Mouse (Mus musculus) adipose tissue, adult 10 weeks (tissue): Measurements from ENCODE around the gene Ccdc103. TPM values are rescaled to one million over a fixed set of nuclear protein-coding genes. Genes with fewer than 3 reads are reported as not detected.

ENCODE experiments used
- polyA plus RNA-seq: library from polyadenylated mRNA; stranded (reverse); fragments of 350-450 nt; fragmentation: Illumina TruSeq; extraction: RNeasy Lipid Tissue Mini Kit (QIAGEN cat#74804); gene quantifications from one replicate; pipeline ENCODE4 v1.2.3, GENCODE M21; 2014; ENCODE audit warnings: low read depth, low replicate concordance

Gene Ccdc103
- 2.4 TPM for polyA plus RNA-seq

GRCm38 (mm10) chr11:102880585-102881313, at the start of gene Ccdc103, which contains the start of gene Eftud2:
TSS of gene Ccdc103 (plus strand) at chr11:102881204.
TSS of gene Eftud2 (minus strand) at chr11:102880985.

GRCm38 (mm10) chr11:102835549-102835948, 45.5 kb upstream of the Ccdc103 start, which contains the start of gene Higd1b:
TSS of gene Higd1b (plus strand) at chr11:102835849.

GRCm38 (mm10) chr11:102884616-102885219, 3.7 kb downstream of the Ccdc103 start, which contains the start of gene Fam187a:
TSS of gene Fam187a (plus strand) at chr11:102885169.

GRCm38 (mm10) chr11:102900763-102901162, 19.8 kb downstream of the Ccdc103 start, which contains the start of gene Gfap:
TSS of gene Gfap (minus strand) at chr11:102900912.

GRCm38 (mm10) chr11:102924557-102925350, 43.8 kb downstream of the Ccdc103 start, which contains the start of gene Kif18b:
TSS of gene Kif18b (minus strand) at chr11:102925124.

Other genes with a start within 250 kb of the Ccdc103 start
- 0.89 TPM for gene Meioc, start 217.5 kb upstream of the Ccdc103 start, polyA plus RNA-seq
- 15.3 TPM for gene Ccdc43, start 183.4 kb upstream of the Ccdc103 start, polyA plus RNA-seq
- 4.6 TPM for gene Adam11, start 119.8 kb upstream of the Ccdc103 start, polyA plus RNA-seq
- gene Gjc1, start 61.5 kb upstream of the Ccdc103 start, polyA plus RNA-seq: 18.6 TPM
- 7.6 TPM for gene Higd1b, start 45.4 kb upstream of the Ccdc103 start, polyA plus RNA-seq
- gene Eftud2, start 219 bp upstream of the Ccdc103 start, polyA plus RNA-seq: 51.4 TPM
- 0.20 TPM for gene Fam187a, start 4.0 kb downstream of the Ccdc103 start, polyA plus RNA-seq
- 0.22 TPM for gene Gfap, start 19.7 kb downstream of the Ccdc103 start, polyA plus RNA-seq
- gene Kif18b, start 43.9 kb downstream of the Ccdc103 start, polyA plus RNA-seq: 1.3 TPM
- gene C1ql1, start 65.5 kb downstream of the Ccdc103 start, polyA plus RNA-seq: not detected
- 49.6 TPM for gene Nmt1, start 147.0 kb downstream of the Ccdc103 start, polyA plus RNA-seq
- 41.6 TPM for gene Dcakd, start 147.1 kb downstream of the Ccdc103 start, polyA plus RNA-seq
- 22.4 TPM for gene Plcd3, start 220.5 kb downstream of the Ccdc103 start, polyA plus RNA-seq
- gene Acbd4, start 220.5 kb downstream of the Ccdc103 start, polyA plus RNA-seq: 125 TPM
- gene Hexim1, start 235.0 kb downstream of the Ccdc103 start, polyA plus RNA-seq: 34.1 TPM